Mouse (Mus musculus) c-Kit-positive CD71-positive TER-119-positive erythroid progenitor cells, embryonic 14.5 days (primary cell): ENCODE measurements around the gene Cstf3.

Experiments
- DNase-seq: peaks from one replicate; pipeline ENCODE4 v3.0.0-alpha.2; 2013; ENCODE audit warnings: low spot score

Cstf3 gene

GRCm38 (mm10) chr2:104603431-104603830, 13.1 kb downstream of the Cstf3 start:
- DNase-seq, result no peak

DNA sequence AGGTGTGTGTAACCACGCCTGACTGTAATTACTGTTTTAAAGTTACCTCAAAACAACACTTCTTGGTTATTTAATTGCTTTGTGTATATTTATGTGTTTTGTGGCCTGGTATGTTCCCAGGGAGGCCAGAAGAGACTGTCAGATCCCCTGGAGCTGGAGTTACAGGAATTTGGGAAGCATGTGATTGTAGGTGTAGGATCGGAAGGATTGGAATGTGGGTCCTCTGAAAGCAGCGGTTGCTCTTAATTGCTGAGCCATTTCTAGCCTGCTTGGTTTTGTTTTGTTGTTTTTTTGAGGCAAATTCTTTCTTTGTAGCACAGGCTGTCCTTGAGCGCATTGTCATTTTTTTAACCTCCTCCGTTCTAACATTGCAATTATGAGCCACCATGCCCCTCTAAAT, 14.4 kb downstream of the Cstf3 start:
- DNase-seq, result no peak

GRCm38 (mm10) chr2:104605560-104605959, 15.2 kb downstream of the Cstf3 start:
- DNase-seq, result no peak

DNA sequence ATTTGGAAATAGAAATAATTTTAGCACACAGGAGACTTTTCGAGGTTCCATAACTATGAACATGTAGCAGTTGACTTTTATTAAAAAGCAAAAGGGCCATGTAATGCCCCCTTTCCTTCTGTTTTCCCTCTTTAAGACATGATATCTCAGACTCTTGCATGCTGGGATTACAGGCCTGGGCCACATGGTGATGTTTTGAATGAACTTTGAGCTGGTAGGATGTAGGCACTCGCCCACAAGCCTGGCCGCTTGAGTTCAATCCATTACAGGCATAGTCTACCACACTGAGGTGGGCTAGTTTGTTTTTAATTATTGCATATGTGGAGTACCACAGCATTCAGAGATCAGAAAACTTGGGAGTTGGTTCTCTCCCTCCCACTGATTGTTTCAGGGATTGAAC, 24.5 kb downstream of the Cstf3 start:
- no peak for DNase-seq

GRCm38 (mm10) chr2:104615985-104616711, 25.8 kb downstream of the Cstf3 start:
- no peak for DNase-seq

DNA sequence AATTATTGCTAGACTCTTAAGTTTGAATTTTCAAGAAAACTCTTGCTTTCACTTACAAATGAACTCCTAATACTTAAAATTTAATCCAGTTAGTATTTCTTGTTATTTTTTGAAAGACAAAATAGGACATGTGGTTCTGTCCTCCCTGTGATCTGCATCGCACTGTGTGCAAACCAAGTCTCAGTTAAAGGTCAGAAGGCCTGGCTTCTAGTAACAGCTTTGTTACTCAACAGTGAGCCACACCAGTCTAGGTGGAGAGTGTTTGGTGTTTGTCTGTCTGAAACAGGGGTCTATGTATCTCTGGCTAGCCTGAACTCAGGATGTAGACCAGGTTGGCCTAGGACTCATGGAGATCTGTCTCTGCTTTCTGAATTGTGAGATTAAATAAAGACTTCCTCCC, 68.3 kb downstream of the Cstf3 start:
- DNase-seq, result no peak

GRCm38 (mm10) chr2:104663372-104664100, 73.2 kb downstream of the Cstf3 start:
- DNase-seq, result no peak

DNA sequence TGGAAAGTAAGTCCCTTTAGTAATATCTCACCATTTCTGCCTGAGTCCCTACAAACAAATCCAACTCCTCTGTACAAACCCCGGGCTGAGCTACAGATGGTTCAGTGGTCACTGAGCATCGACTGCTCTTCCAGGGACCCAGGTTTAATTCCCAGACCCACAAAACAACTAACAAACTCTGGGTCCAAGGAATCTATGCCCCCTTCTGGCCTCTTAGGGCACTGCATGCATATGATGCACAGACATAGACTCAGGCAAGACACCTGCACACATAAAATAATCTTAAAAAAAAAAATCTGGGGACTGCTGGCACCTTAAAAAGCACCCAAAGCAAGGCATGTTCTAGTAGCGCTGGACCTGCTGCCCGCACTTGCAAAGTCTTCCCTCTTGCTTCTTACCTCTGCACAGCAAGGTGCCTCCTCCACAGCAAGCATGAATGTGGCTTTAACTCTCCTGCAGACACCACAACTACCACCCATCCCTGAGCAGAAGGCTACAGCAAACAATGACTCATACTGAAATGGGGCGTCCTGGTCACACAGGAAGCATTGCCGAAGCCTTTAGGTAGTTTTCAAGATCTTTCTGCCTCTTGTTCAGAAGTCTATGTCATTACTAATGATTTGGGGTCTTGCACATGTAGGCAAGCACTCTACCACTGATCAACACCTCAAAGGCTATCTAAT, 78.9 kb downstream of the Cstf3 start:
- DNase-seq, result no peak

DNA sequence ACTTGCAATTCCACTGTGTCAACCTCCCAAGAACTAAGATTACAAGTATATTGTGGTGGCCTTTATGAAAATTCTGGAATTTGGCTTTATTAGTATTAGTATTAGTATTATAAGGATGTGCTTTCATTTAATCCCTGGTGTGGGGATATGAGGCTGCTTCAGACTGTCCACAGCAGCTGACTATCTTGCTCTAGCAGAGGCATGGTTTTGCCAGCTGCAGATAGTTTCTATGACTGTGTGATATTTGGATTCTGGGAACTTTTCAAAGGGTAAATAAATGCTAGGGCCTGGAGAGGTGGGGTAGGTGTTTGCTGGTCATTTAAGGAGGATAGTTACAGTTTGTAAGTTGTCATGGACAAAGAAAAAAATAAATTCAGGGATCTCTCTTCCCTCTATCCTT, 81.4 kb downstream of the Cstf3 start:
- DNase-seq, result no peak

GRCm38 (mm10) chr2:104677326-104677725, 87.0 kb downstream of the Cstf3 start:
- no peak for DNase-seq

- no peak for DNase-seq
Measured at GRCm38 (mm10) chr2:104684771-104685170, 94.4 kb downstream of the Cstf3 start.

DNA sequence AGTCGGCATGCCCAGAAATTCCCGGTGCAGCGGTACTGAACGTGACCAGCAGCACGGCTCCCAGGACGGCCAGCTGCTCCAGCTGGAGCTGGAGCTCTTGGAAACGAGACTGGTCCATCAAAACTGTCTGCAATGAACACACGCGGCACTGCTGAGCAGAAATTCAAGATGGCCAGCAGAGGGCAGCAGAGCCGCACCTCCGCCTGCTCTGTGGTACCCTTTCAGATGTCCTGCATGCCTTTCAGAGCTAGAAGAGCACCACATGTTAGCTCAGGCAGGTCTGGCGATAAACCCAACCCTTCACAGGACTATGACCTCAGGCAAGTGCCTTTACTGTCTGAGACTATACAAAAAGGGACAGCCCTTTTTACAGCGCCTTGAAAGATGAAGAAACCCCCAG, 95.1 kb downstream of the Cstf3 start:
- DNase-seq, result peak; percentile 66

DNA sequence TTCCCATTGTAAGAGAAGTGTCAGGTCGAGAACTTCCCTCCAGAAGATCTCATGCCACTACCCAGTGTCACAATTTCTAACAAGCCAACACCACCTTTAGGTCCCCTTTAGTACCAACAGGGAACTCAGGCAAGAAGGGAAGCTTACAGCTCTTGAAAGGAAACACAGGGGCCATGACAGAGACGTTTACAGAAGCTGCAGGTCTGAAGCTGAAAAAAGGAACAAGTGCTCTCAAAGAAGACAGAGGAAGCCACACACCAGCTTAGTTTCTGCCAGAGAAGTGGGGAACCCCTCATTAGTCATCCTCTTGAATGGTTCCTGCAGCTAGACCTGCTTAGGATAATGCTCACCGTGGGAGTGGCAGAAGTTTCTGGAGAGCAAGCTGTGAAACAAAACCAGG, 96.9 kb downstream of the Cstf3 start:
- DNase-seq, result no peak

GRCm38 (mm10) chr2:104688321-104688720, 98.0 kb downstream of the Cstf3 start:
- DNase-seq, result no peak

GRCm38 (mm10) chr2:104688724-104689123, 98.4 kb downstream of the Cstf3 start:
- DNase-seq, result no peak

- DNase-seq, result no peak
Measured at GRCm38 (mm10) chr2:104690720-104691119, 100.4 kb downstream of the Cstf3 start.

DNA sequence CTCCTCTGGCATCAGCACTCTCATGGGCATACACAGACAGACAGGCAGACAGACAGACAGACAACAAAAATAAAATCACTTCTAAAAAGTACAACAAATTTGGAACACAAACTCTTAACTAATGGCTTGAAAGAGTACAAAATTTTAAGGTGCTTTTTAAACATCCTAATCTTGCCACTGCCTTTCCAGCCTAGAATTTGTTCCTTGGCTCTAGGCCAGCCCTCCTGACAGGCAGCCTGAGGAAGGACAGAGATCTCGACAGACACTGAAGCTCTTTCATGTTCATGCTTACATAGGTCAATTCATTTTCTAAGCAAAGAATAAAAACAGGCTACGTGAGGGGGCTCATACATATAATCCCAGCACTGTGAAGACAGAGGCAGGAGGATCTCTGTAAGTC, 102.2 kb downstream of the Cstf3 start:
- no peak for DNase-seq

GRCm38 (mm10) chr2:104699659-104700058, 109.3 kb downstream of the Cstf3 start:
- no peak for DNase-seq

- DNase-seq, result no peak
Measured at GRCm38 (mm10) chr2:104703158-104703557, 112.8 kb downstream of the Cstf3 start.

DNA sequence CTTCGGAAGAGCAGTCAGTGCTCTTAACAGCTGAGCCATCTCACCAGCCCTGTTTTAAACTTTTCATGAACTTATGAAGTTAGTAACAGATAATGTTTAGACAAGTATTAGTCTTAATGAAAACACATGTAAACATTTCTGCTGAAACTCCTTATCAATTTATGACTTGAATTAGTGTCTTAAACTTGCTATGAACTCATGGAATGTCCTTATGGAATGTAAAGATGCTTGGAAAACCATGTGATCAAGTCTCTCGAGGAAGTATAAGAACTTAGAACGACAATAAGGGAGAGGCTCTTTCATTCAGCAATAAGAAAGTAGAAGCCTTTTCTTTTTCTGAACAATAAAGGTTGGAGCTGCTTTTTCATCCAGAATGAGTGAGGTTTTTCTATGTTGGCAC, 114.0 kb downstream of the Cstf3 start:
- DNase-seq, result no peak

DNA sequence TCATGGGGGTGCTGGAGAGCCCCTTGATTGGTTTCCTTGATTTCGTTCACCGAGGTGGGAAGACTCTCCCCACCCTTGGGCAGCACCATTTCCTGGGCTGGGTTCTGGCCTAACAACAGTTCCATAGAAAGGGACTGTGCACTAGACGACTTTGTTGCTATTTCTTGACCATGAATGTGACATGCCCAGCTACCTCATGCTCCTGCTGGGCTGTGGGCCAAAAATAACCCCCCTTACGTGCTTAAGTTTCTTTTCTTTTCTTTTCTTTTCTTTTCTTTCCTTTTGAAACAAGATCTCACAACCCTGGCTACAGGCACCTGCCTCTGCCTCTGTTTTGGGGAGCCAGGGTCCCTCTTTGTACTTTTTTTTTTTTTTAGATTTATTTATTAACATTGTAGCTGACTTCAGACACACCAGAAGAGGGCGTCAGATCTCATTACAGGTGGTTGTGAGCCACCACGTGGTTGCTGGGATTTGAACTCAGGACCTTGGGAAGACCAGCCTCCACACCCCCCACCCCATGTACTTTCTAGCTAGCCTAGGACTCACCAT, 119.5 kb downstream of the Cstf3 start:
- no peak for DNase-seq

GRCm38 (mm10) chr2:104710670-104711370, 120.5 kb downstream of the Cstf3 start:
- DNase-seq, result no peak
